Mouse (Mus musculus) forebrain, embryonic 11.5 days (tissue): Measurements from ENCODE around the gene Rdh16. TPM values are rescaled to one million over a fixed set of nuclear protein-coding genes. Genes with fewer than 3 reads are reported as not detected.

ENCODE experiments used
- polyA plus RNA-seq: library from polyadenylated mRNA; unstranded; fragments of >200 nt; fragmentation: Nextera tagmentation; extraction: Ambion mirVana; gene quantifications from 2 replicates; pipeline ENCODE4 v1.2.1, GENCODE M21; 2014

The Rdh16 gene
- polyA plus RNA-seq, 1 experiment from 2014 or later, result not detected

Other genes starting within 250 kb of the Rdh16 start
- 71.2 and 75.0 TPM in 2 replicates for gene Lrp1, start 180.0 kb upstream of the Rdh16 start, polyA plus RNA-seq
- 6.8 and 7.8 TPM in 2 replicates for gene Stat6, start 158.2 kb upstream of the Rdh16 start, polyA plus RNA-seq
- 12.0 and 12.2 TPM in 2 replicates for gene Nemp1, start 134.3 kb upstream of the Rdh16 start, polyA plus RNA-seq
- gene Nab2, start 132.6 kb upstream of the Rdh16 start, polyA plus RNA-seq, result 4.9 and 5.5 TPM in 2 replicates
- 0.40 and 0.51 TPM in 2 replicates for gene Myo1a, start 96.0 kb upstream of the Rdh16 start, polyA plus RNA-seq
- not detected in 2 replicates for gene Tac2, start 76.7 kb upstream of the Rdh16 start, polyA plus RNA-seq
- gene Zbtb39, start 61.6 kb upstream of the Rdh16 start, polyA plus RNA-seq, result 7.3 and 7.6 TPM in 2 replicates
- 0.43 and 0.45 TPM in 2 replicates for gene Gpr182, start 49.4 kb upstream of the Rdh16 start, polyA plus RNA-seq
- not detected in 2 replicates for gene Rdh1, start 41.4 kb upstream of the Rdh16 start, polyA plus RNA-seq
- gene Rdh16f1, start 41.4 kb upstream of the Rdh16 start, polyA plus RNA-seq, result not detected in 2 replicates
- 0.13 TPM in 1 of 2 replicates, not detected in the other for gene Rdh9, start 24.8 kb upstream of the Rdh16 start, polyA plus RNA-seq
- gene Rdh19, start 48.8 kb downstream of the Rdh16 start, polyA plus RNA-seq, result not detected in 2 replicates
- not detected in 2 replicates for gene Rdh16f2, start 65.3 kb downstream of the Rdh16 start, polyA plus RNA-seq
- gene Rdh7, start 87.7 kb downstream of the Rdh16 start, polyA plus RNA-seq, result not detected in 2 replicates
- not detected in 2 replicates for gene Sdr9c7, start 97.4 kb downstream of the Rdh16 start, polyA plus RNA-seq
- gene Hsd17b6, start 206.5 kb downstream of the Rdh16 start, polyA plus RNA-seq, result not detected in 2 replicates
- 124 and 127 TPM in 2 replicates for gene Prim1, start 214.0 kb downstream of the Rdh16 start, polyA plus RNA-seq
- gene Naca, start 234.4 kb downstream of the Rdh16 start, polyA plus RNA-seq, result 855 and 939 TPM in 2 replicates